Mouse (Mus musculus): ENCODE measurements at regions not wholly inside any gene's neighbourhood (a gene's known extent, or its start where the extent isn't known, plus 50 kb on each side); places are given as distances from the start of the nearest gene placed in this dataset.

- no peaks in the 10 kb centered on the region for H3K9me3 ChIP-seq (replicated peaks)
- no peak overlapping the region for H3K9ac ChIP-seq
- H3K4me3 ChIP-seq (replicated peaks), result no peak overlapping the region
- no peaks in the 10 kb centered on the region for H3K27me3 ChIP-seq
- ATAC-seq (ENCODE audit: insufficient read depth), result no peak
- WGBS (ENCODE audit: insufficient replicate concordance), result 56% methylated on average over 10 of the region's 10 CpGs
- H3K4me1 ChIP-seq (replicated peaks), result no peaks in the 10 kb centered on the region
- H3K4me2 ChIP-seq, result no peak overlapping the region
- H3K27ac ChIP-seq (replicated peaks), result no peak overlapping the region
- H3K36me3 ChIP-seq (replicated peaks), result no peaks in the 10 kb centered on the region
Measured at GRCm38 (mm10) chr7:118042914-118043313, 73.1 kb downstream of the Rps15a start.

GRCm38 (mm10) chr7:118039862-118040261, 76.1 kb downstream of the Rps15a start:
- Histone ChIP-seq H3K4me2 (no peak overlapping the region), H3K4me1 (replicated peaks) (no peaks in the 10 kb centered on the region), H3K36me3 (replicated peaks) (no peaks in the 10 kb centered on the region), H3K27me3 (no peaks in the 10 kb centered on the region), H3K9me3 (replicated peaks) (no peaks in the 10 kb centered on the region), H3K9ac (no peak overlapping the region), H3K4me3 (replicated peaks) (no peak overlapping the region), H3K27ac (replicated peaks) (no peak overlapping the region)
- ATAC-seq (ENCODE audit: insufficient read depth), result no peak
- WGBS (ENCODE audit: insufficient replicate concordance), result 72% methylated on average over 4 of the region's 4 CpGs

- Histone ChIP-seq H3K36me3 (replicated peaks) (no peaks in the 10 kb centered on the region), H3K4me2 (no peak overlapping the region), H3K9ac (no peak overlapping the region), H3K27me3 (no peaks in the 10 kb centered on the region), H3K9me3 (replicated peaks) (no peaks in the 10 kb centered on the region), H3K4me1 (replicated peaks) (no peaks in the 10 kb centered on the region), H3K4me3 (replicated peaks) (no peak overlapping the region), H3K27ac (replicated peaks) (no peak overlapping the region)
- 39% methylated on average over 3 of the region's 3 CpGs for WGBS (ENCODE audit: insufficient replicate concordance)
- ATAC-seq (ENCODE audit: insufficient read depth), result no peak
Measured at GRCm38 (mm10) chr7:118037062-118037461, 78.9 kb downstream of the Rps15a start.

- no peak overlapping the region for H3K27ac ChIP-seq (replicated peaks)
- 33% methylated on average over 10 of the region's 10 CpGs for WGBS (ENCODE audit: insufficient replicate concordance)
- no peaks in the 10 kb centered on the region for H3K4me1 ChIP-seq (replicated peaks)
- no peak overlapping the region for H3K4me2 ChIP-seq
- no peaks in the 10 kb centered on the region for H3K36me3 ChIP-seq (replicated peaks)
- H3K4me3 ChIP-seq (replicated peaks), result no peak overlapping the region
- ATAC-seq (ENCODE audit: insufficient read depth), result no peak
- no peaks in the 10 kb centered on the region for H3K27me3 ChIP-seq
- no peak overlapping the region for H3K9ac ChIP-seq
- no peaks in the 10 kb centered on the region for H3K9me3 ChIP-seq (replicated peaks)
Measured at GRCm38 (mm10) chr7:118026106-118026526, 89.9 kb downstream of the Rps15a start.

GRCm38 (mm10) chr7:118004620-118005019, 111.4 kb downstream of the Rps15a start:
- Histone ChIP-seq H3K27ac (replicated peaks) (no peak overlapping the region), H3K4me1 (replicated peaks) (no peaks in the 10 kb centered on the region), H3K4me2 (no peak overlapping the region), H3K36me3 (replicated peaks) (no peaks in the 10 kb centered on the region), H3K27me3 (no peaks in the 10 kb centered on the region), H3K9me3 (replicated peaks) (0 out of 2 replicates have a peak, but pooled peaks cover 3% of the 10 kb centered on the region), H3K4me3 (replicated peaks) (no peak overlapping the region), H3K9ac (no peak overlapping the region)
- 67% methylated on average over 7 of the region's 7 CpGs for WGBS (ENCODE audit: insufficient replicate concordance)
- no peak for ATAC-seq (ENCODE audit: insufficient read depth)

- Histone ChIP-seq H3K4me3 (replicated peaks) (no peak overlapping the region), H3K36me3 (replicated peaks) (no peaks in the 10 kb centered on the region), H3K27me3 (no peaks in the 10 kb centered on the region), H3K9me3 (replicated peaks) (0 out of 2 replicates have a peak, but pooled peaks cover 3% of the 10 kb centered on the region), H3K27ac (replicated peaks) (no peak overlapping the region), H3K4me2 (no peak overlapping the region), H3K9ac (no peak overlapping the region), H3K4me1 (replicated peaks) (no peaks in the 10 kb centered on the region)
- 51% methylated on average over 3 of the region's 3 CpGs for WGBS (ENCODE audit: insufficient replicate concordance)
- no peak for ATAC-seq (ENCODE audit: insufficient read depth)
Measured at GRCm38 (mm10) chr7:118001881-118002280, 114.1 kb downstream of the Rps15a start.

- H3K4me2 ChIP-seq, result no peak overlapping the region
- no peaks in the 10 kb centered on the region for H3K27me3 ChIP-seq
- ATAC-seq (ENCODE audit: insufficient read depth), result no peak
- H3K9me3 ChIP-seq (replicated peaks), result 0 out of 2 replicates have a peak, but pooled peaks cover 3% of the 10 kb centered on the region
- H3K9ac ChIP-seq, result no peak overlapping the region
- 6% methylated on average over 4 of the region's 4 CpGs for WGBS (ENCODE audit: insufficient replicate concordance)
- no peaks in the 10 kb centered on the region for H3K36me3 ChIP-seq (replicated peaks)
- H3K27ac ChIP-seq (replicated peaks), result no peak overlapping the region
- no peaks in the 10 kb centered on the region for H3K4me1 ChIP-seq (replicated peaks)
- H3K4me3 ChIP-seq (replicated peaks), result no peak overlapping the region
Measured at GRCm38 (mm10) chr7:118001121-118001520, 114.9 kb downstream of the Rps15a start.

GRCm38 (mm10) chr7:117982177-117982576, 133.8 kb downstream of the Rps15a start:
- no peak for ATAC-seq (ENCODE audit: insufficient read depth)
- Histone ChIP-seq H3K9ac (no peak overlapping the region), H3K4me3 (replicated peaks) (no peak overlapping the region), H3K27ac (replicated peaks) (no peak overlapping the region), H3K27me3 (no peaks in the 10 kb centered on the region), H3K36me3 (replicated peaks) (no peaks in the 10 kb centered on the region), H3K4me1 (replicated peaks) (no peaks in the 10 kb centered on the region), H3K9me3 (replicated peaks) (no peaks in the 10 kb centered on the region), H3K4me2 (no peak overlapping the region)
- 45% methylated on average over 4 of the region's 4 CpGs for WGBS (ENCODE audit: insufficient replicate concordance)

- no peaks in the 10 kb centered on the region for H3K36me3 ChIP-seq (replicated peaks)
- no peaks in the 10 kb centered on the region for H3K9me3 ChIP-seq (replicated peaks)
- H3K4me1 ChIP-seq (replicated peaks), result no peaks in the 10 kb centered on the region
- ATAC-seq (ENCODE audit: insufficient read depth), result no peak
- no peak overlapping the region for H3K4me2 ChIP-seq
- H3K27ac ChIP-seq (replicated peaks), result no peak overlapping the region
- H3K27me3 ChIP-seq, result no peaks in the 10 kb centered on the region
- WGBS (ENCODE audit: insufficient replicate concordance), result 24% methylated on average over 1 of the region's 1 CpGs
- H3K9ac ChIP-seq, result no peak overlapping the region
- H3K4me3 ChIP-seq (replicated peaks), result no peak overlapping the region
Measured at GRCm38 (mm10) chr7:117971176-117971575, 144.8 kb downstream of the Rps15a start.

GRCm38 (mm10) chr7:117943435-117943834, 172.6 kb downstream of the Rps15a start:
- ATAC-seq (ENCODE audit: insufficient read depth), result no peak
- Histone ChIP-seq H3K4me3 (replicated peaks) (no peak overlapping the region), H3K9me3 (replicated peaks) (no peaks in the 10 kb centered on the region), H3K36me3 (replicated peaks) (no peaks in the 10 kb centered on the region), H3K27me3 (no peaks in the 10 kb centered on the region), H3K4me1 (replicated peaks) (no peaks in the 10 kb centered on the region), H3K4me2 (no peak overlapping the region), H3K9ac (no peak overlapping the region), H3K27ac (replicated peaks) (no peak overlapping the region)
- 79% methylated on average over 3 of the region's 3 CpGs for WGBS (ENCODE audit: insufficient replicate concordance)

- H3K9me3 ChIP-seq (replicated peaks), result no peaks in the 10 kb centered on the region
- H3K27ac ChIP-seq (replicated peaks), result no peak overlapping the region
- no peak overlapping the region for H3K4me2 ChIP-seq
- H3K9ac ChIP-seq, result no peak overlapping the region
- H3K36me3 ChIP-seq (replicated peaks), result no peaks in the 10 kb centered on the region
- H3K4me1 ChIP-seq (replicated peaks), result no peaks in the 10 kb centered on the region
- 69% methylated on average over 7 of the region's 7 CpGs for WGBS (ENCODE audit: insufficient replicate concordance)
- H3K4me3 ChIP-seq (replicated peaks), result no peak overlapping the region
- H3K27me3 ChIP-seq, result no peaks in the 10 kb centered on the region
- ATAC-seq (ENCODE audit: insufficient read depth), result no peak
Measured at GRCm38 (mm10) chr7:117939618-117940017, 176.4 kb downstream of the Rps15a start.

GRCm38 (mm10) chr7:117934908-117935307, 181.1 kb downstream of the Rps15a start:
- no peaks in the 10 kb centered on the region for H3K36me3 ChIP-seq (replicated peaks)
- ATAC-seq (ENCODE audit: insufficient read depth), result no peak
- 50% methylated on average over 3 of the region's 3 CpGs for WGBS (ENCODE audit: insufficient replicate concordance)

More at GRCm38 (mm10) chr7:117934908-117935307, 181.1 kb downstream of the Rps15a start:
- Histone ChIP-seq H3K4me2 (no peak overlapping the region), H3K9me3 (replicated peaks) (no peaks in the 10 kb centered on the region), H3K27ac (replicated peaks) (no peak overlapping the region), H3K4me3 (replicated peaks) (no peak overlapping the region), H3K9ac (no peak overlapping the region), H3K27me3 (no peaks in the 10 kb centered on the region), H3K4me1 (replicated peaks) (no peaks in the 10 kb centered on the region)

Data from liver, embryonic 15.5 days (tissue).